Mouse (Mus musculus): ENCODE data around the gene Armc5.

- TF ChIP-seq CTCF (IDR thresholded peaks at IDR 0.05; ENCODE audit: borderline replicate concordance, insufficient read depth, low read length) (peak; percentile 37; the same call in 1 of the 2 replicates), POLR2A (IDR thresholded peaks at IDR 0.05; ENCODE audit: low read depth, low read length) (peak; percentile 35; the same call in 1 of the 2 replicates)
Observed at GRCm38 (mm10) chr7:128236856-128237592, at the start of gene Armc5.
